Mouse (Mus musculus) natural killer cell, adult 2 months (primary cell): ENCODE measurements around the gene Dnajc6.

ENCODE experiments used
- DNase-seq, 2 experiments: peaks; one replicate each; pipeline ENCODE4 v3.0.0; 2022; ENCODE audit warnings: low spot score in 2 of 2

Dnajc6 gene

GRCm38 (mm10) chr4:101507571-101508422 is 11.3 kb downstream of the Dnajc6 start:
- no peak for DNase-seq

DNA sequence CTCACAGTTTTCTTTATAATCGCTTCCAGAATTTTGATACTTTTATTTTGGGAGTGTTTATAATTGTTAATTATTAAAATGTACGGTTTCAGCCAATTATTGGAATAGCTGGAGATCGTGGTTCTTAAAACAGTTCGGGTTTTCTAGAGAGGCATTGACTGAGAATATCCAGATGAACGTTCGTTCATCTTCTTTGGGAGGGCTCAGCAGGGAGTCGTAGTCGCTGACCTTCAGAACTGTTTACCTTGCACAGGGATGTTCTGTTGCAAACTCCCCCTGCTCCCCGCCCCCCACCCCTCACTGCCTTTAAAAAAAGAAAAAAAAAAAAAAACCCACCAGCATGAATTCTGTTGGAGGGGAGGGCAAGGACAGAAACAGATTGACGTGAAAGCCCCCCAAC is 12.0 kb downstream of the Dnajc6 start:
- DNase-seq, result no peak

GRCm38 (mm10) chr4:101508851-101509577 is 12.6 kb downstream of the Dnajc6 start:
- no peak for DNase-seq

- no peak for DNase-seq
These were observed 13.9 kb downstream of the Dnajc6 start for GRCm38 (mm10) chr4:101510111-101510903.

- DNase-seq, result no peak
These were observed 14.4 kb downstream of the Dnajc6 start for GRCm38 (mm10) chr4:101510904-101511210.

DNA sequence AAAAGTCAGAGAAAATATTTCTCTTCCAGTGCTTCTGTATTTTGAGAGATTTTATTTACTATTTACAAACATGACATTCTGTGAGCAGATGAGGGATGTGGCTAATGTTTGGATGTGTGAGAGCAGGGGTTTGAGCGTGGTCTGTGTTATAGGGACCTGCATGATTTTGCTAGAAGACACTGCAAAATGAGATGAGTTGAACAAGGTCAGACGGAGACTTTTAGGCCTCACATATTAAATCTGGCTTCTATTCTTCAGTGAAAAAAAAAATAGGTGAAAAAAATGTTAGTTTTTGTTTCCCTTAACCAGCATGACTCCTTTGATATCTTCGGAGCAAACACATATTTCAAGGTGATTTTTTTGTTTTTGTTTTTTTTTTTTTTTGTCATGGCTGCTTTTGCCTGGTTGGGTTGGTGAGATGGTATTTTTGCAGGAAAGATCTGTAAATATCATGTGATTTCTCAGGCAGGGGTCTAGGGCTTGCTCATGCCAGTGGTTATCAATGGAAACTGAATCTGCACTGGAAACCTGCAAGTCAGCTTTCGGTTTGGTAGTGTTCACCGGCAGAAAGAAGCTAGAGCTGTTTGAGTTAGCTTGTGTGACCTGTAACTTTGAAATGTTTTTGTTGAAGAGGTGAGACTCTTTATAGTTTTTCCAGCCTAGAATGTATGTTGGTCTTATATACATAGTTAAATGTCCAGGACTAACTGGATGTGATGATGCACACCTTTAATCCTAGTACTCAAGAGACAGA is 15.5 kb downstream of the Dnajc6 start:
- DNase-seq, result no peak

GRCm38 (mm10) chr4:101513251-101513650 is 16.8 kb downstream of the Dnajc6 start:
- no peak for DNase-seq

- DNase-seq, result no peak
These were observed 19.4 kb downstream of the Dnajc6 start for GRCm38 (mm10) chr4:101515853-101516252.

DNA sequence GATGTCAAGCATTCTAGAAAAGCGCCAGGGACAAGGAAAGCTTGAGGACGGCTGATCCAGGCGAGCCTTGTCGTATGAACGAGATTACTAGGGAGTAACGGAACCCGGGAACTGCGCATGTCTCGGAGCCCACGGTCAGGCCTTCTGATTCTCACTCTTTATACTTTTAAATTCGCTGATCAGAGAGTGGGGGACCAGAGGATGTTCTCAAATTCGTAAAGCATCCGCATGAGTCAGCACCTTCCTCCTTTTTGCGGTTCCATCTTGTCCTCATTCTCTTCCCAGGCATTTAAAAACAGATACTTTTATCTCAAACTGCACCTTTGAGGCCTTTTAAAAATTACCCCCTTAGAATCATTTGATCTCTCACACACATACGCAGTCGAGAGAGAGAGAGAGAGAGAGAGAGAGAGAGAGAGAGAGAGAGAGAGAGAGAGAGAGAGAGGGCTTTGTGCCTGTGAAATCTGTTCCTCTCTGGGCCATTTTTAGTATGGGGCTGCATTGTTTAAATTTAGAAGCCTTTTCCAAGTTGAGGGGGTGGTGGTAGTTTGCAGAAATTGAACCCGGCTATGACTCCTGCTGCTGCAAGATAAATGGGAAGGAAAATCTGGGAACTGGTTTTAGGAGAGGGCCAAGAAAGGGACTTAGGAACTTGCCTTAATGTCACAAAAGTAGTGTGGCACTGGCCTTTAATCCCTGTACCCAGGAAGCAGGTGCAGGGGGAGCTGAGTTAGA is 20.2 kb downstream of the Dnajc6 start:
- DNase-seq, result no peak

GRCm38 (mm10) chr4:101531901-101532300 is 35.5 kb downstream of the Dnajc6 start:
- no peak for DNase-seq

- no peak for DNase-seq
These were observed 44.1 kb downstream of the Dnajc6 start for GRCm38 (mm10) chr4:101540516-101540915.

DNA sequence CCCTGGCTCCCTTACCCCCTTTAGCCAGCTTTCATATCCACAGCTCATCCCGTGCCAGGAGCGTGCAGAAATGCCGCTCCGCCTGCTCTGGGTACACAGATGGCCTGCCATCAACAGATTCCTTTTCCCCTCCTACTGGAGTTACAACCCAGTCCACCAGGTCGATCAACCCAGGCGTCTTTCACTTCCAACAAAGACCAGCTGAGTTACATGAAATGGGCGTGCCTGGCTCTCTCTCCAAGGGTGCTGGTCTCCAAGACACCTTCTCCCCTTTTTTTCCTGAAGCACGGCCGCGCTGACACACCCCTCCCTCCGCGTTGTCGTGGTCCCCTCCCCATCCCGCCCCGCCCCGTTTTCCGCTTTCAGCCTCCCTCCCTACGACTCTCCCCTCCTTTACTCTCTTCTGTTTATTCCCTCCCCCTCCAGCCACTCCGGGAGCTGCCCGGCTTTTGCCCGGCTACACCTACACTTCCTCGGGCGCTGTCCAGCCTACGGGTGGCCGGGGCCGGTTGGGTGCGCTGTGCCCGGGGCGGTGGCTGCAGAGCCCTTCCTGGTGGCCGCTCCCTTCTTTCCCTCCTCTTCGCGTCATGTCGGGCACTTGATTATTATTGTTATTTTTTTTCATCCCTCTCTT is 53.6 kb downstream of the Dnajc6 start:
- no peak for DNase-seq

DNA sequence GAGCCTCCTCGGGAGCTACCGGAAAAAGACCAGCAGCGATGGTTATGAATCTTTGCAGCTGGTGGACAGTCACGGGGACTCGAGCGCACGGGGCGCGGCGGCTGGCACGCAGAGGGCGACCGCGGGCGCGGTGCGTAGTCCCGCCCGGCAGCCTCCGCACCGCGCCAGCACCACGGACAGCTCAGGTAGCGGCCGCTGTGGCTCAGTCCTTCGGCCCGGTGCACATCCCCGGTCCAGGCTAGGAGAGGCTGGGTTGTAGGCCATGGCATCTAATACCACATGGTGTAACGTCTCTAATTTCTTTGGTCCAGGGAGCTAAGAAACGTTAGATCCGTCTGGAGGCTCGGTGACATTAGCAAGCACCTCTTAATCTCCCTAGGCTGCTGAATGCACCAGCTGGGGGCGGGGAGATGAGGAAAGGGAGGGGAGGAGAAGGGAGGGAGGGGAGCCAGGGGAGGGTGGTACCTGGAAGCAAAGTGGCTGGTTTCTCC is 54.3 kb downstream of the Dnajc6 start:
- DNase-seq, result no peak

- DNase-seq, result no peak
These were observed 55.0 kb downstream of the Dnajc6 start for GRCm38 (mm10) chr4:101551425-101551824.

DNA sequence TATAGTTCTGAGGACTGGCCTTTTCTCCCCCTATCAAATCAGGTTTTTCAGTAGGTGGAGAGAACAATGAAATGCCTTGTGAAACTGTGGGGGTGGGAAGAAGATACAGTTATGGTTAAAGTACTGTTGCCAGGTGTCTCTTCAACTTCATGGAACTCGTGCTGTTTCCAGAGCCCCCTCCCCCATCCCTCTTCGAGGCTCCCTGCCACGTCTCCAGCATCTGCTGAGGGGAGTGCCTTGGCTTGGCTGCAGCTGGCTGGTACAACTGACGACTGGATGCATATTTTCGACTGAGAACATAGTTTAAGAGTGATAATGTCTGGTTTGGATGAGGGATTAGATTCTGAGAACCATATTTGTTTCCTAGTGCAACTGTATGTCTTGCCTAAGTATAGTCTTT is 55.9 kb downstream of the Dnajc6 start:
- no peak for DNase-seq

DNA sequence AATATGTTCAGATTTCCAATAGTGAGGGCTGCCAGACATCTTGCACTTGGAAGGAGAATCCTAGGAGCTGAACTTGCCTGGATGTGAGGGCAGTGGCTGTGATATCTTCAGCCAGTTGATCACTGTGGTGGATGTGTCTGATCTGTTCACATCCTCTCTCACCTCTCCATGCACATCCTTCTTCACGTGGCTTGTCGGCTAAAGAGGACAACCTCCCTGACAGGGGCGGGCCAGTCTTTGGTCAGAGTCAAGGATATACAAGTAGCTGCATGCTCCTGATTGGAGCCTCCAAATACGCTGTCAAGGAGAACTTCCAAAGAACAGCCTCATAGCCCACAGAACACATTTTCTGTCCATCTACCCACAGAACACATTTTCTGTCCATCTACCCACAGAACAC is 58.6 kb downstream of the Dnajc6 start:
- no peak for DNase-seq

DNA sequence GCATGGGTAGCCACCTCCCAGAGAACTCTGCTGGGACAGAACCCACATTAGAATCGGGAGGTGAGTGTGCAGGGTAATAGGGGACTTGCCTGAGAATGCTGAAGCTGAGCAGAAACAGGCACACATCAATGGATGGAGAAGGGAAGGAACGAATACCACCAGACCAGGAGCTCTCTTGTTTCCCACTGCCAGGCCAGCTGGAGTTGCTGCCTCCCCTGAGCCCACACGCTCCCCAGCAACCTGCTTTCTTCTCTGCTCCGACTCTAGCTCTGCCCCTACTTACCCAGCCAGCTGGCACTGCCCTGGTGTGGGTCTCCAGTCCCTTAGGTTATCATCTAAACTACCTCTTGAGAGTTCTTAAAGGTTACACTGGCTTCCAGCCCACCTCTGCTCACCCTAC is 63.7 kb downstream of the Dnajc6 start:
- DNase-seq, result no peak

GRCm38 (mm10) chr4:101562836-101563235 is 66.4 kb downstream of the Dnajc6 start:
- DNase-seq, result no peak

DNA sequence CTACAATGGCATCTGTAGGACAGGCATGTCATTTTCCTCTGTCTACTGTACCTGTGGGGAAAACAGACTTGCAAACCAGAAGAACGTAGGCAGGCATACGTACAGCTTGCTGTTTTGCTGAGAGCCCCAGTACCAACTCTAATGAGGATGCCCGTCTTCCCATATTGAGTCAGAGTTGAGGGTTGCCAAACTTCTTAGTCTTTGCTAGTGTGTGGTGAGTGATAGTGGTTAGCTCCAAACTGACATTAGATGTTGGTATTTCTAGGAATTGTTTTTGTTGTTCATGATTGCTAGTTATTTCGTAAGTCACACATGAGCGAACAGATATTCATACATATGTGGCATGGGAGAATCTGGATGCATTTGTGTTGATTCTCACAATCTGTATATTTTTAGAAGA is 67.2 kb downstream of the Dnajc6 start:
- DNase-seq, result no peak

GRCm38 (mm10) chr4:101564746-101565417 is 68.4 kb downstream of the Dnajc6 start:
- DNase-seq, result no peak
